Mouse (Mus musculus) stomach, embryonic 16.5 days (tissue): ENCODE data around the gene Nenf. TPM values are rescaled to one million over a fixed set of nuclear protein-coding genes. Genes with fewer than 3 reads are reported as not detected.

Source experiments
- ATAC-seq: fragments of 200-750 bp; cut with Nextera tagmentation; 2 replicates; pipeline ENCODE4 v1.8.0; 2017; ENCODE audit warnings: moderate number of reproducible peaks, moderate TSS enrichment; ENCODE audit not compliant: insufficient read depth, low FRiP score
- H3K27ac ChIP-seq: fragments of 300-500 bp; sonication (generic); 2 replicates; pipeline ENCODE4 v1.5.1; 2014; ENCODE audit warnings: low read length
- H3K27me3 ChIP-seq: fragments of 300-500 bp; sonication (generic); 2 replicates; pipeline ENCODE4 v1.6.1; 2014; ENCODE audit warnings: low read length, control low read depth, mixed read lengths; ENCODE audit not compliant: control insufficient read depth, insufficient read depth
- H3K36me3 ChIP-seq: fragments of 300-500 bp; sonication (generic); 2 replicates; pipeline ENCODE4 v1.6.1; 2014; ENCODE audit warnings: low read length; ENCODE audit not compliant: control insufficient read depth, insufficient read depth
- H3K4me1 ChIP-seq: fragments of 300-500 bp; sonication (generic); 2 replicates; pipeline ENCODE4 v1.6.1; 2014; ENCODE audit warnings: low read length, control low read depth, mixed read lengths; ENCODE audit not compliant: control insufficient read depth, insufficient read depth
- H3K4me2 ChIP-seq: fragments of 300-500 bp; sonication (generic); 2 replicates; pipeline ENCODE4 v1.6.1; 2014; ENCODE audit warnings: low read depth, low read length, mixed read lengths
- H3K4me3 ChIP-seq: fragments of 300-500 bp; sonication (generic); replicated peaks from 2 replicates; pipeline ENCODE4 v1.5.1; 2014; ENCODE audit warnings: mild to moderate bottlenecking, low read length
- H3K9ac ChIP-seq: fragments of 300-500 bp; sonication (generic); 2 replicates; pipeline ENCODE4 v1.6.1; 2014; ENCODE audit warnings: low read length
- H3K9me3 ChIP-seq: fragments of 300-500 bp; sonication (generic); replicated peaks from 2 replicates; pipeline ENCODE4 v1.6.1; 2016; ENCODE audit warnings: low read length, control low read depth; ENCODE audit not compliant: control insufficient read depth
- WGBS: fragments of 180-500 bp; shearing (Covaris S2); extraction: QIAGEN DNeasy Blood & Tissue Kit; methylation state at CpG from one replicate; pipeline ENCODE4 v1.1.7; 2014; 5-methylcytosine and 5-hydroxymethylcytosine counted together
- polyA plus RNA-seq: library from polyadenylated mRNA; unstranded; fragments of >200 nt; fragmentation: Nextera tagmentation; extraction: Ambion mirVana; gene quantifications from 2 replicates; pipeline ENCODE4 v1.2.1, GENCODE M21; 2015

The Nenf gene
- polyA plus RNA-seq, 1 experiment from 2014 or later = 91.3 TPM

- Histone ChIP-seq H3K4me2 (no peak overlapping the region), H3K9me3 (no peaks in the 10 kb centered on the region), H3K36me3 (no peaks in the 10 kb centered on the region), H3K4me1 (no peaks in the 10 kb centered on the region), H3K27me3 (no peaks in the 10 kb centered on the region), H3K4me3 (no peak overlapping the region), H3K27ac (no peak overlapping the region), H3K9ac (no peak overlapping the region)
- no peak for ATAC-seq
- WGBS = 69% methylated on average over 5 of the region's 5 CpGs
These were observed 49.0 kb downstream of the Nenf start for GRCm38 (mm10) chr1:191268797-191269647.

GRCm38 (mm10) chr1:191267856-191268255 is 50.1 kb downstream of the Nenf start:
- H3K27ac ChIP-seq = no peak overlapping the region
- no peak overlapping the region for H3K9ac ChIP-seq
- WGBS = 31% methylated on average over 5 of the region's 5 CpGs

GRCm38 (mm10) chr1:191267162-191267561 is 50.8 kb downstream of the Nenf start:
- Histone ChIP-seq H3K9ac (no peak overlapping the region), H3K4me2 (no peak overlapping the region), H3K27me3 (no peaks in the 10 kb centered on the region), H3K4me1 (no peaks in the 10 kb centered on the region), H3K4me3 (no peak overlapping the region), H3K9me3 (no peaks in the 10 kb centered on the region), H3K36me3 (no peaks in the 10 kb centered on the region), H3K27ac (no peak overlapping the region)
- ATAC-seq = no peak
- 71% methylated on average over 5 of the region's 5 CpGs for WGBS

More at GRCm38 (mm10) chr1:191267856-191268255, 50.1 kb downstream of the Nenf start:
- H3K4me1 ChIP-seq = no peaks in the 10 kb centered on the region
- H3K36me3 ChIP-seq = no peaks in the 10 kb centered on the region
- no peak for ATAC-seq
- no peaks in the 10 kb centered on the region for H3K9me3 ChIP-seq
- H3K4me2 ChIP-seq = no peak overlapping the region
- H3K4me3 ChIP-seq = no peak overlapping the region
- H3K27me3 ChIP-seq = no peaks in the 10 kb centered on the region

- no peak overlapping the region for H3K4me2 ChIP-seq
- no peak overlapping the region for H3K27ac ChIP-seq
- ATAC-seq = no peak; the same call in 1 of the 2 replicates
- H3K9ac ChIP-seq = no peak overlapping the region
- no peaks in the 10 kb centered on the region for H3K27me3 ChIP-seq
- no peak overlapping the region for H3K4me3 ChIP-seq
- no peaks in the 10 kb centered on the region for H3K9me3 ChIP-seq
- H3K4me1 ChIP-seq = no peaks in the 10 kb centered on the region
- WGBS = 69% methylated on average over 5 of the region's 5 CpGs
- no peaks in the 10 kb centered on the region for H3K36me3 ChIP-seq
These were observed 54.5 kb downstream of the Nenf start for GRCm38 (mm10) chr1:191263471-191263870.

- no peaks in the 10 kb centered on the region for H3K36me3 ChIP-seq
- WGBS = 39% methylated on average over 6 of the region's 6 CpGs
- H3K27ac ChIP-seq = no peak overlapping the region
- no peaks in the 10 kb centered on the region for H3K27me3 ChIP-seq
- H3K4me1 ChIP-seq = no peaks in the 10 kb centered on the region
- no peak overlapping the region for H3K4me3 ChIP-seq
- H3K9me3 ChIP-seq = no peaks in the 10 kb centered on the region
- no peak overlapping the region for H3K9ac ChIP-seq
- ATAC-seq = no peak
- no peak overlapping the region for H3K4me2 ChIP-seq
These were observed 56.1 kb downstream of the Nenf start for GRCm38 (mm10) chr1:191261861-191262260.

- Histone ChIP-seq H3K4me1 (peaks cover 4% of the 10 kb centered on the region; the same call in 1 of the 2 replicates), H3K4me2 (no peak overlapping the region), H3K9me3 (no peaks in the 10 kb centered on the region), H3K9ac (no peak overlapping the region), H3K4me3 (no peak overlapping the region), H3K27ac (no peak overlapping the region), H3K36me3 (no peaks in the 10 kb centered on the region), H3K27me3 (no peaks in the 10 kb centered on the region)
- ATAC-seq = no peak
- 65% methylated on average over 5 of the region's 5 CpGs for WGBS
These were observed 58.3 kb downstream of the Nenf start for GRCm38 (mm10) chr1:191259661-191260060.

- WGBS = 27% methylated on average over 7 of the region's 7 CpGs
- Histone ChIP-seq H3K36me3 (no peaks in the 10 kb centered on the region), H3K4me1 (peaks cover 4% of the 10 kb centered on the region; the same call in 1 of the 2 replicates), H3K9me3 (no peaks in the 10 kb centered on the region), H3K27ac (no peak overlapping the region), H3K27me3 (no peaks in the 10 kb centered on the region), H3K4me3 (no peak overlapping the region), H3K4me2 (no peak overlapping the region), H3K9ac (no peak overlapping the region)
- ATAC-seq = no peak
These were observed 58.9 kb downstream of the Nenf start for GRCm38 (mm10) chr1:191259121-191259520.

- Histone ChIP-seq H3K9me3 (no peaks in the 10 kb centered on the region), H3K27me3 (no peaks in the 10 kb centered on the region), H3K4me3 (no peak overlapping the region), H3K4me2 (no peak overlapping the region), H3K36me3 (no peaks in the 10 kb centered on the region), H3K27ac (no peak overlapping the region), H3K4me1 (peaks cover 4% of the 10 kb centered on the region; the same call in 1 of the 2 replicates), H3K9ac (no peak overlapping the region)
- WGBS = 48% methylated on average over 3 of the region's 3 CpGs
- ATAC-seq = no peak
These were observed 59.5 kb downstream of the Nenf start for GRCm38 (mm10) chr1:191258521-191258920.

- no peaks in the 10 kb centered on the region for H3K36me3 ChIP-seq
- H3K27ac ChIP-seq = no peak overlapping the region
- no peak overlapping the region for H3K9ac ChIP-seq
- H3K9me3 ChIP-seq = no peaks in the 10 kb centered on the region
- no peaks in the 10 kb centered on the region for H3K27me3 ChIP-seq
- H3K4me1 ChIP-seq = peaks cover 4% of the 10 kb centered on the region; the same call in 1 of the 2 replicates
- H3K4me3 ChIP-seq = no peak overlapping the region
- no peak for ATAC-seq
- 36% methylated on average over 2 of the region's 2 CpGs for WGBS
- no peak overlapping the region for H3K4me2 ChIP-seq
These were observed 60.0 kb downstream of the Nenf start for GRCm38 (mm10) chr1:191257981-191258380.
